In genomic region chr13:58534861-58535260, GRCm38 (mm10) we compare ENCODE assay signal across 24 mouse cellular contexts.
A peak's percentile ranks its signal among the peaks of the same experiment; 100 is the strongest.
DNase-seq lines count a peak whose midpoint lies in the region; ATAC-seq and TF ChIP-seq lines count a peak whose summit lies in the region.
"Had no signal": no experiment of that assay in that cellular context is flagged by ENCODE, and none has a peak within 500 bp of the region (broad histone marks: within the 10 kb centered on the region; RNA-seq: fewer than 3 reads in every experiment).

No protein-coding gene starts in this region.

- no peaks in the 10 kb centered on the region for H3K36me3 ChIP-seq in heart, postnatal 0 days (replicated peaks; ENCODE audit: control insufficient read depth, insufficient read depth, low read length)
- H3K36me3 ChIP-seq in lung, postnatal 0 days (ENCODE audit: insufficient read depth, low read length) = no peaks in the 10 kb centered on the region
- no peaks in the 10 kb centered on the region for H3K36me3 ChIP-seq in myocyte (ENCODE audit: control insufficient read depth, insufficient read depth)
- H3K36me3 ChIP-seq: embryonic facial prominence, embryonic 13.5 days; heart, embryonic 15.5 days; hindbrain, embryonic 10.5 days had no signal

- no peaks in the 10 kb centered on the region for H3K27me3 ChIP-seq in heart, postnatal 0 days (ENCODE audit: control insufficient read depth, insufficient read depth, low read length)
- H3K27me3 ChIP-seq in lung, postnatal 0 days (replicated peaks; ENCODE audit: insufficient read depth, low read length) = no peaks in the 10 kb centered on the region
- no peaks in the 10 kb centered on the region for H3K27me3 ChIP-seq in myocyte (ENCODE audit: control insufficient read depth, insufficient read depth, insufficient read length)
- H3K27me3 ChIP-seq: embryonic facial prominence, embryonic 13.5 days; forebrain, embryonic 13.5 days; heart, embryonic 15.5 days; Patski had no signal

- no peak; the same call in 1 of the 2 replicates for ATAC-seq in heart, postnatal 0 days (ENCODE audit: insufficient read depth, low read depth)
- peak; percentile 25; the same call in 1 of the 2 replicates for ATAC-seq in lung, postnatal 0 days
- ATAC-seq: forebrain, embryonic 13.5 days; forebrain, postnatal 0 days; intestine, postnatal 0 days had no signal

- 60% methylated on average over 3 of the region's 3 CpGs for WGBS in heart, postnatal 0 days
- 66% methylated on average over 3 of the region's 3 CpGs for WGBS in lung, postnatal 0 days

- no peak overlapping the region for H3K4me3 ChIP-seq in heart, postnatal 0 days (ENCODE audit: low read depth, low read length)
- H3K4me3 ChIP-seq in lung, postnatal 0 days (ENCODE audit: low read depth, low read length) = no peak overlapping the region
- H3K4me3 ChIP-seq in myocyte = peak overlapping the region; percentile 8
- H3K4me3 ChIP-seq: embryonic facial prominence, embryonic 13.5 days; forebrain, embryonic 13.5 days; gastrocnemius, adult 2 months; heart, embryonic 15.5 days; hindbrain, embryonic 10.5 days had no signal

- no peak overlapping the region for H3ac ChIP-seq in myocyte (ENCODE audit: control insufficient read depth, insufficient read length)

- no peak for TF ChIP-seq EP300 in heart, postnatal 0 days (IDR thresholded peaks at IDR 0.05; ENCODE audit: low read depth)
- no peak for TF ChIP-seq EP300 in lung, postnatal 0 days (IDR thresholded peaks at IDR 0.05)

- H3K9ac ChIP-seq in heart, postnatal 0 days (replicated peaks; ENCODE audit: low read depth, low read length) = no peak overlapping the region
- H3K9ac ChIP-seq in lung, postnatal 0 days (replicated peaks; ENCODE audit: low read depth) = no peak overlapping the region
- H3K9ac ChIP-seq: embryonic facial prominence, embryonic 13.5 days; forebrain, embryonic 13.5 days; forebrain, postnatal 0 days; heart, embryonic 15.5 days; hindbrain, embryonic 14.5 days had no signal

- no peaks in the 10 kb centered on the region for H3K4me1 ChIP-seq in heart, postnatal 0 days (ENCODE audit: control insufficient read depth, insufficient read depth)
- H3K4me1 ChIP-seq in lung, postnatal 0 days (ENCODE audit: insufficient read depth, low read depth, low read length) = no peaks in the 10 kb centered on the region
- H3K4me1 ChIP-seq: embryonic facial prominence, embryonic 13.5 days; forebrain, embryonic 13.5 days; hindbrain, embryonic 10.5 days had no signal

- H3K79me2 ChIP-seq in myocyte (ENCODE audit: control insufficient read depth, insufficient read depth) = no peaks in the 10 kb centered on the region

- H3K4me2 ChIP-seq in heart, postnatal 0 days (ENCODE audit: low read depth, low read length) = no peak overlapping the region
- H3K4me2 ChIP-seq in lung, postnatal 0 days (replicated peaks; ENCODE audit: low read depth, low read length) = no peak overlapping the region
- H3K4me2 ChIP-seq in myocyte (ENCODE audit: low read depth) = peak overlapping the region; percentile 91
- H3K4me2 ChIP-seq: embryonic facial prominence, embryonic 13.5 days; forebrain, embryonic 13.5 days; heart, embryonic 11.5 days; heart, embryonic 15.5 days; hindbrain, embryonic 14.5 days had no signal

- peak; percentile 39 for TF ChIP-seq POLR2A in myocyte (IDR thresholded peaks at IDR 0.05; ENCODE audit: insufficient read length, low read depth)

- TF ChIP-seq CTCF in heart, postnatal 0 days (IDR thresholded peaks at IDR 0.05; ENCODE audit: low read depth) = no peak
- no peak for TF ChIP-seq CTCF in lung, postnatal 0 days (IDR thresholded peaks at IDR 0.05)

- 0 out of 2 replicates have a peak overlapping the region, but pooled peaks have one; percentile 7 for H3K27ac ChIP-seq in heart, postnatal 0 days (ENCODE audit: low read depth)
- H3K27ac ChIP-seq in lung, postnatal 0 days (ENCODE audit: low read length) = no peak overlapping the region
- H3K27ac ChIP-seq: embryonic facial prominence, embryonic 13.5 days; forebrain, embryonic 13.5 days; gastrocnemius, adult 2 months; heart, embryonic 15.5 days; hindbrain, embryonic 10.5 days; hindbrain, embryonic 14.5 days had no signal

- no peak for DNase-seq in heart, postnatal 0 days (ENCODE audit: low spot score)
- DNase-seq in heart, adult 18-20 months = no peak
- no peak for DNase-seq in lung, postnatal 0 days (ENCODE audit: low spot score)
- no peak for DNase-seq in lung, adult 18-20 months
- DNase-seq in ZHBTc4 (ENCODE audit: low read depth, low spot score) = peak; percentile 60
- no peak for DNase-seq in left cerebral cortex, adult 18-20 months (ENCODE audit: low spot score in 2 of 2)
- no peak for DNase-seq in lung, postnatal 10 days
- DNase-seq: adrenal gland, adult 8-10 months; adrenal gland, postnatal 36 days; cerebellum, adult 11-12 months; cerebellum, adult 9-10 months; cerebellum, postnatal 25 days; forebrain, postnatal 0 days; gastrocnemius, adult 2 months; gastrocnemius, postnatal 36 days had no signal

- H3K9me3 ChIP-seq in heart, postnatal 0 days (replicated peaks; ENCODE audit: control insufficient read depth, low read length) = no peaks in the 10 kb centered on the region
- no peaks in the 10 kb centered on the region for H3K9me3 ChIP-seq in lung, postnatal 0 days (ENCODE audit: low read length)
- H3K9me3 ChIP-seq: embryonic facial prominence, embryonic 13.5 days; forebrain, embryonic 13.5 days; heart, embryonic 15.5 days; hindbrain, embryonic 10.5 days had no signal

TF ChIP-seq in myocyte, 11 proteins besides CTCF, POLR2A, EP300 and RAD21:
- peak; percentile 16 for TF ChIP-seq POLR2AphosphoS2 (IDR thresholded peaks at IDR 0.05; ENCODE audit: insufficient read length, low read depth)
- TF ChIP-seq TCF12 (IDR thresholded peaks at IDR 0.05; ENCODE audit: insufficient read depth, poor library complexity, severe bottlenecking) = no peak
